Mouse (Mus musculus): ENCODE measurements around the gene Olfr610.
"Not testable (repeated sequence)": the region's sequence is repeated elsewhere in the genome, so short reads cannot be mapped to it uniquely, and the experiment has no call there.

Olfr610 gene

DNA sequence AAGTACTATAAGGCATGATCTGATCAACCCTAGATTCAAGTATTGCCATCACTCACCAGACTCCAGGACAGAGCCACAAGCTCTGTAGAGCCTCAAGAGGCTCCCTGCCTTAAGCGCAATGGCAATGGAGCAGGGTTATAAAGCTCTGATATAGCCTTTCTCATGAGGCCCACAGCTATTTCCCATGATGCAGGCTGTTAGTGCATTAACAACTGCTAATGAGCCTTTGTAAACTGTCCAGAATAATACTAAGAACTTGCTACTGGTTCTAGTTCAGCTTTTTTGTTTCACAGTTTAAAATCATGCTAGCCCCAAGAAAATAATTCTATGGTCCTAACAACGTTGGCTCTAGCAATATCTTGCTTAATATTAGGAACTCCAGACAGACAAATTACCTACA lies at the start of gene Olfr610:
Gene Olfr610 (minus strand): TSS at position 101 of the 400 bp plus-strand sequence.
- DNase-seq (ENCODE audit: low spot score), result no peak

DNA sequence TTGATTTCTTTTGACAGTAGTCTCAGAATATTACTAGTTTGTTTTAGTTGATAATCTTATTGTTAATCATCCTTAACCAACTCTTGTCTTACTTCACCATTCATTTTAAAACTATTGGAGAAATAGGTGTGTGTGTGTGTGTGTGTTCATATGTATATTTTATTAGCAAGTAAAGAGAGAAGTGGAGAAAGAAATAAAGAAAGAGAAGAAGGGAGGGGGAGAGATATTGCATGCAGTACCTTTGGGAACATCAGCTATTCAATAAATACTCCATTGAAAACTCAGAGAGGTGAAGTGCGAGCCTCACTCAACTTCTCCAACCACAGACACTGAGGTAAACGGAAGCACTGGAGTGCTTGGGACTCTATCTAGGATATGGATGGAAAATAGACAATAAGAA lies 43.9 kb upstream of the Olfr610 start, which contains the start of gene Olfr615:
Gene Olfr615 (plus strand): TSS at position 301 of the 400 bp plus-strand sequence.
- DNase-seq (ENCODE audit: low spot score), result no peak

DNA sequence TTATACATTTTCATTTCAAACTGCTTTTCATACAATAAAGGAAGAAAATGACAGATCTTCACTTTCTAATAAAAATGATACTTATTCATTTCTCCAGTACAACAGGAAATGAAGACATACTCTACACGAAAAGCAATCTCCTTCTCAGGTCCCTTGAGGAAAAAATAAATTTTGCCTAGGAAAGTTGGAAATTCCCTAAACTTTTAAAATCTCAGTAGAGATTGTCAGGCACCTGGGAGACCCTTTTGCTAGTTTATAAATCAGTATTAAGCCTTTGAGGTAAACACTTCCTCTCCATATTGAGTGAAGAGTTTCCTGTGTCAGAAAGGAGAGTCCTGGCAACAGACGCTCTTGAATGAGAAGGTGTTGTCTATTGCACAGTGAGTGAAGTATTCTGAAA lies 35.9 kb upstream of the Olfr610 start, which contains the start of gene Olfr613:
Gene Olfr613 (plus strand): TSS at position 301 of the 400 bp plus-strand sequence.
- DNase-seq (ENCODE audit: low spot score), result no peak

DNA sequence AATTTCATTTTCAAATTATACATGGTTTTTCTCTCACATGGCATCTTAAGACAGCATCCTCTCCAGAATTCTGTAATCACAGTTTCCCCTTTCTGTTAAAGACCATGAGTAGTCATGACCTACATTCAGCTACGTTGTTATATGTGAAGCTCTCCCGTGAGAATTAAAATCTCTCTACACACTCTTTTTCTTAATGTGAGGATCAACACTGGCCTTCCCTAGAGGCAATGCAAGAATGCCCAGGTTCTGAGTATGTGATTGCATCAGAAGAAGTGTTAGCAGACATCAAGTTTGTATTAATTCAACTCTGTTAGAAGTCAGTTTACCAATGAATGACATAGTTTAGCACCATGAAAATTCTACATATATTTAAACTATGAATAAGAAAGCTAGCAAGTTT lies 30.7 kb upstream of the Olfr610 start, which contains the start of gene Olfr612:
Gene Olfr612 (minus strand): TSS at position 101 of the 400 bp plus-strand sequence.
- not testable (repeated sequence) for DNase-seq (ENCODE audit: low spot score)

DNA sequence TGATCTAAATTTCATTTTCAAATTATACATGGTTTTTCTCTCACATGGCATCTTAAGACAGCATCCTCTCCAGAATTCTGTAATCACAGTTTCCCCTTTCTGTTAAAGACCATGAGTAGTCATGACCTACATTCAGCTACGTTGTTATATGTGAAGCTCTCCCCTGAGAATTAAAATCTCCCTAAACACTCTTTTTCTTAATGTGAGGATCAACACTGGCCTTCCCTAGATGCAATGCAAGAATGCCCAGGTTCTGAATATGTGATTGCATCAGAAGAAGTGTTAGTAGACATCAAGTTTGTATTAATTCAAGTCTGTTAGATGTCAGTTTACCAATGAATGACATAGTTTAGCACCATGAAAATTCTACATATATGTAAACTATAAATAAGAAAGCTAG lies 8.8 kb upstream of the Olfr610 start, which contains the start of gene Olfr611:
Gene Olfr611 (minus strand): TSS at position 101 of the 400 bp plus-strand sequence.
- DNase-seq (ENCODE audit: low spot score), result not testable (repeated sequence)

DNA sequence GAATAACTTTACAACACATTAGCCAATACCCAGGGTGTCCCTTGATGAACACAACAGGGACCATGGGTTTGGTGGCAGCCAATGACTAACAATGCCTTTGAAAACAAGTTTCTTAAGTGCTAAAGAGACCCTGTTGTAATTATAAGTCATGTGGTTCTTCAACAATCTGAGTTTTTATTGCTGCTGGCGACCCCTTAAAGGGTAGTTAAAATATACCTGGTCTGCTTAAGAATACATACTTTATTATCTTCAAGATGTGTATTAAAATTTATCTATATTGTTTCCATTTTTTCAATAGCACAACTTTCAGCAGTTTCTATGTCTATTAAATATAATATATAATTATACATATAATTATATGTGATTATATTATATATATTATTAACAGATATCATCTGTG lies 14.0 kb downstream of the Olfr610 start, which contains the start of gene Olfr609:
Gene Olfr609 (minus strand): TSS at position 101 of the 400 bp plus-strand sequence.
- no peak for DNase-seq (ENCODE audit: low spot score)

DNA sequence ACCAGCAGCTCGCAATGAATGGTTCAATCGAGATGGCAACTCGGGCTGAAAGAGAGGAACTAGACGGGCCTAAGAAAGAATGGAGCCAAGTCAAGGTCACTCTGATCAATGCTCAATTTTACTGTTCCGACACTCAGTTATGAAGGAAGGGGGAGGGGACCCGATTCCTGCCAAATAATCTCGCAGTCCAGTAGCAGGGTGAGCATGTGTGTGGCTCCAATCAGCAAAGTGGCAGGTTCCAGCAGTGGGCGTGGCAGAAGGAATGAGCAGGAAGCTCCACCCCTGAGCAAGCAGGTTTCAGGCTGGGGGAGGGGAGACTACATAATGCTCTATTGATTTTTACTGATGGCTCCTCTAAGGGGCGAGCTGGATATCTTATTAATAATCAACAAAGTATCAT lies 34.8 kb downstream of the Olfr610 start:
- DNase-seq (ENCODE audit: low spot score), result not testable (repeated sequence)

DNA sequence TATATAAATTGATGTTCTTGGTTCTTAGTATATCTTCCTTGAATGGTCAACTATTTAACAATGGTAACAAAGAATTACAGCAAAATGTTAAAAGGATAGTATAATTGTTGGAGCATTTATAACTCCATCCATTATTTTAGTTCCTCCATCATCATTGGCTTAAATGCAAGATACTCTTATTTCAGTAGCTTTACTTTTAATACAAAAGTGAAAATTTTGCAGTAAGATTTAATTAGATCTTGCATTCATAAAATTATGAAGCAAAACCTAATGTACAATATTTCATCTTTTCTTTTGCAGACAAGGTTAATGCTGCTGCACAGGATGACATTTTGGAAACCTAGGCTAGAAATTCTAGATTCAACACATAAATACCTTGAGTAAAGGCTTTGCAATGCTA lies 42.3 kb downstream of the Olfr610 start, which contains the start of gene Olfr608:
Gene Olfr608 (plus strand): TSS at position 301 of the 400 bp plus-strand sequence.
- DNase-seq (ENCODE audit: low spot score), result no peak

DNA sequence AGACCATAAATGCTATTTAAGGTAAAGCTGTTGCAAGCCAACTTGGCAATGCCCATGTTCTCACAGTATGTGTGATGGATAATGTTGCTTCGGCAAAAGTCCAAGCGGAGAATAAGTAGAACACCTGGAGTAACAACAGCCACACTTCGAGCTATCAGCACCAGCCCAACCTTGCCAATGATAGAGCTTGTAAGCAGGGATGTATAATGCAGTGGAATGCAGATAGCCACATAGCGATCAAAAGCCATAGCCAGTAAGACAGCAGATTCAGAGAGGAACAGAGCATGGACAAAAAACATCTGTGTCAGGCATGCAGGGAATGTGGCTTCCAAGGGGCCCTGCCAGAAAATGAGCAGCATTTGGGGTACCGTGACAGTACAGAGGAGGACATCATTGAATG lies 51.3 kb downstream of the Olfr610 start:
- no peak for DNase-seq (ENCODE audit: low spot score)

Data from yolk sac, embryonic 10.5 days (tissue).